Mouse (Mus musculus) ovary, adult 10 weeks (tissue): ENCODE results near the gene Gm8271. TPM values are rescaled to one million over a fixed set of nuclear protein-coding genes. Genes with fewer than 3 reads are reported as not detected.

Source experiments
- polyA plus RNA-seq: library from polyadenylated mRNA; stranded (reverse); fragments of 350-450 nt; fragmentation: Illumina TruSeq; extraction: RNeasy Lipid Tissue Mini Kit (QIAGEN cat#74804); gene quantifications from one replicate; pipeline ENCODE4 v1.2.3, GENCODE M21; 2014

Gene Gm8271
- not detected for polyA plus RNA-seq

GRCm38 (mm10) chr14:5185493-5185892 lies at the start of gene Gm8271:
Gene Gm8271, plus strand, starts transcription at chr14:5185793.

GRCm38 (mm10) chr14:5164235-5164634 lies 21.4 kb upstream of the Gm8271 start, which contains the start of gene Gm3317:
Gene Gm3317, plus strand, starts transcription at chr14:5164535.

Other genes starting within 250 kb of the Gm8271 start
- not detected for gene Gm8297, start 201.9 kb upstream of the Gm8271 start, polyA plus RNA-seq
- not detected for gene Gm3298, start 169.9 kb upstream of the Gm8271 start, polyA plus RNA-seq
- gene 4930555G01Rik, start 135.2 kb upstream of the Gm8271 start, polyA plus RNA-seq: not detected
- gene Gm8281, start 114.8 kb upstream of the Gm8271 start, polyA plus RNA-seq: 0.37 TPM
- gene Gm8279, start 54.3 kb upstream of the Gm8271 start, polyA plus RNA-seq: not detected
- gene Gm3317, start 21.3 kb upstream of the Gm8271 start, polyA plus RNA-seq: not detected
- gene Gm3526, start 74.8 kb downstream of the Gm8271 start, polyA plus RNA-seq: not detected
- not detected for gene Gm3542, start 149.1 kb downstream of the Gm8271 start, polyA plus RNA-seq
- not detected for gene Gm3500, start 203.3 kb downstream of the Gm8271 start, polyA plus RNA-seq